Mouse (Mus musculus) heart, embryonic 14.5 days (tissue): ENCODE data around the gene Ryr3. TPM values are rescaled to one million over a fixed set of nuclear protein-coding genes. Genes with fewer than 3 reads are reported as not detected.

Source experiments
- ATAC-seq: fragments of 200-750 bp; cut with Nextera tagmentation; 2 replicates; pipeline ENCODE4 v1.8.0; 2017; ENCODE audit warnings: low read depth, moderate TSS enrichment; ENCODE audit not compliant: insufficient number of reproducible peaks, insufficient read depth, low FRiP score
- H3K27ac ChIP-seq, 2 experiments: fragments of 200-500 bp in 1 of 2; fragments of 300-500 bp in 1 of 2; sonication (generic) in 1 of 2; replicated peaks in 1 of 2; 2 replicates each; pipeline ENCODE4 v1.5.1; 2012 to 2014; ENCODE audit warnings: low read depth in 2 of 2, low read length in 2 of 2, control low read depth in 1 of 2, mild to moderate bottlenecking in 1 of 2, mixed read lengths in 1 of 2; ENCODE audit not compliant: control insufficient read depth in 1 of 2, insufficient read depth in 1 of 2
- H3K27me3 ChIP-seq: fragments of 300-500 bp; sonication (generic); 2 replicates; pipeline ENCODE4 v1.6.1; 2014; ENCODE audit warnings: mild to moderate bottlenecking, low read length, control low read depth; ENCODE audit not compliant: control insufficient read depth, insufficient read depth
- H3K36me3 ChIP-seq: fragments of 300-500 bp; sonication (generic); 2 replicates; pipeline ENCODE4 v1.6.1; 2014; ENCODE audit warnings: mild to moderate bottlenecking, control low read depth, low read length, mixed read lengths; ENCODE audit not compliant: control insufficient read depth, insufficient read depth
- H3K4me1 ChIP-seq, 2 experiments: fragments of 200-500 bp in 1 of 2; fragments of 300-500 bp in 1 of 2; sonication (generic) in 1 of 2; 2 replicates each; pipeline ENCODE4 v1.6.1; 2012 to 2014; ENCODE audit warnings: low read length in 2 of 2, control low read depth in 1 of 2, mixed read lengths in 1 of 2; ENCODE audit not compliant: control insufficient read depth in 2 of 2, insufficient read depth in 2 of 2
- H3K4me2 ChIP-seq: fragments of 300-500 bp; sonication (generic); 2 replicates; pipeline ENCODE4 v1.6.1; 2014; ENCODE audit warnings: mild to moderate bottlenecking, low read length
- H3K4me3 ChIP-seq, 2 experiments: fragments of 200-500 bp in 1 of 2; fragments of 300-500 bp in 1 of 2; sonication (generic) in 1 of 2; 2 replicates each; pipeline ENCODE4 v1.5.1; 2012 to 2014; ENCODE audit warnings: low read length in 2 of 2, mild to moderate bottlenecking in 2 of 2, control low read depth in 1 of 2, low read depth in 1 of 2, moderate library complexity in 1 of 2; ENCODE audit not compliant: control insufficient read depth in 1 of 2, insufficient read depth in 1 of 2
- H3K9ac ChIP-seq: fragments of 300-500 bp; sonication (generic); 2 replicates; pipeline ENCODE4 v1.6.1; 2014; ENCODE audit warnings: mild to moderate bottlenecking, low read length
- H3K9me3 ChIP-seq: fragments of 300-500 bp; sonication (generic); 2 replicates; pipeline ENCODE4 v1.6.1; 2016; ENCODE audit warnings: low read length, control low read depth; ENCODE audit not compliant: control insufficient read depth
- WGBS: fragments of 180-500 bp; shearing (Covaris S2); extraction: QIAGEN DNeasy Blood & Tissue Kit; methylation state at CpG from one replicate; pipeline ENCODE4 v1.1.7; 2014; 5-methylcytosine and 5-hydroxymethylcytosine counted together
- polyA plus RNA-seq: library from polyadenylated mRNA; unstranded; fragments of >200 nt; fragmentation: Nextera tagmentation; extraction: Ambion mirVana; gene quantifications from 2 replicates; pipeline ENCODE4 v1.2.1, GENCODE M21; 2014

The Ryr3 gene
- polyA plus RNA-seq, 1 experiment from 2014 or later = 6.6 TPM

GRCm38 (mm10) chr2:112774762-112775161, 442.1 kb downstream of the Ryr3 start:
- no peak overlapping the region for H3K27ac ChIP-seq
- no peaks in the 10 kb centered on the region for H3K9me3 ChIP-seq
- ATAC-seq = no peak
- no peak overlapping the region for H3K4me3 ChIP-seq
- 22% methylated on average over 6 of the region's 6 CpGs for WGBS
- H3K36me3 ChIP-seq = no peaks in the 10 kb centered on the region
- H3K4me1 ChIP-seq = no peaks in the 10 kb centered on the region
- no peak overlapping the region for H3K9ac ChIP-seq
- H3K27me3 ChIP-seq = no peaks in the 10 kb centered on the region
- H3K4me2 ChIP-seq = no peak overlapping the region

- no peaks in the 10 kb centered on the region for H3K4me1 ChIP-seq
- no peaks in the 10 kb centered on the region for H3K9me3 ChIP-seq
- H3K27me3 ChIP-seq = no peaks in the 10 kb centered on the region
- H3K27ac ChIP-seq = no peak overlapping the region
- no peaks in the 10 kb centered on the region for H3K36me3 ChIP-seq
- no peak overlapping the region for H3K9ac ChIP-seq
- no peak overlapping the region for H3K4me3 ChIP-seq
- no peak overlapping the region for H3K4me2 ChIP-seq
- WGBS = 73% methylated on average over 5 of the region's 5 CpGs
- no peak for ATAC-seq
Observed at GRCm38 (mm10) chr2:112767665-112768064, 449.2 kb downstream of the Ryr3 start.

- H3K36me3 ChIP-seq = no peaks in the 10 kb centered on the region
- no peaks in the 10 kb centered on the region for H3K4me1 ChIP-seq
- H3K9ac ChIP-seq = no peak overlapping the region
- H3K27ac ChIP-seq = no peak overlapping the region
- no peaks in the 10 kb centered on the region for H3K27me3 ChIP-seq
- 53% methylated on average over 5 of the region's 5 CpGs for WGBS
- H3K4me3 ChIP-seq = no peak overlapping the region
- no peak overlapping the region for H3K4me2 ChIP-seq
- no peak for ATAC-seq
- H3K9me3 ChIP-seq = no peaks in the 10 kb centered on the region
Observed at GRCm38 (mm10) chr2:112765046-112765445, 451.9 kb downstream of the Ryr3 start.

- Histone ChIP-seq H3K36me3 (no peaks in the 10 kb centered on the region), H3K4me1 (no peaks in the 10 kb centered on the region), H3K9me3 (no peaks in the 10 kb centered on the region), H3K27ac (no peak overlapping the region), H3K27me3 (no peaks in the 10 kb centered on the region), H3K4me3 (no peak overlapping the region), H3K9ac (no peak overlapping the region), H3K4me2 (no peak overlapping the region)
- WGBS = 56% methylated on average over 5 of the region's 5 CpGs
- no peak for ATAC-seq
Observed at GRCm38 (mm10) chr2:112764274-112764673, 452.6 kb downstream of the Ryr3 start.

GRCm38 (mm10) chr2:112762006-112762405, 454.9 kb downstream of the Ryr3 start:
- Histone ChIP-seq H3K4me1 (no peaks in the 10 kb centered on the region), H3K9ac (no peak overlapping the region), H3K36me3 (no peaks in the 10 kb centered on the region), H3K27ac (no peak overlapping the region), H3K4me3 (no peak overlapping the region), H3K9me3 (no peaks in the 10 kb centered on the region), H3K4me2 (no peak overlapping the region), H3K27me3 (no peaks in the 10 kb centered on the region)
- WGBS = 53% methylated on average over 2 of the region's 2 CpGs
- ATAC-seq = no peak

GRCm38 (mm10) chr2:112761196-112761913, 455.5 kb downstream of the Ryr3 start:
- no peak overlapping the region for H3K4me2 ChIP-seq
- WGBS = 78% methylated on average over 6 of the region's 6 CpGs
- H3K36me3 ChIP-seq = no peaks in the 10 kb centered on the region
- ATAC-seq = no peak
- no peaks in the 10 kb centered on the region for H3K4me1 ChIP-seq
- no peak overlapping the region for H3K4me3 ChIP-seq
- H3K9me3 ChIP-seq = no peaks in the 10 kb centered on the region
- H3K27ac ChIP-seq = no peak overlapping the region
- no peaks in the 10 kb centered on the region for H3K27me3 ChIP-seq
- H3K9ac ChIP-seq = no peak overlapping the region

- 68% methylated on average over 4 of the region's 4 CpGs for WGBS
- no peak for ATAC-seq
- H3K9me3 ChIP-seq = no peaks in the 10 kb centered on the region
Observed at GRCm38 (mm10) chr2:112760692-112761091, 456.2 kb downstream of the Ryr3 start.

GRCm38 (mm10) chr2:112759678-112760077, 457.2 kb downstream of the Ryr3 start:
- Histone ChIP-seq H3K9me3 (no peaks in the 10 kb centered on the region), H3K4me2 (no peak overlapping the region), H3K27ac (no peak overlapping the region), H3K4me3 (no peak overlapping the region), H3K9ac (no peak overlapping the region), H3K36me3 (no peaks in the 10 kb centered on the region), H3K4me1 (no peaks in the 10 kb centered on the region), H3K27me3 (no peaks in the 10 kb centered on the region)
- whole genome bisulfite sequencing = 62% methylated on average over 5 of the region's 5 CpGs
- ATAC-seq = no peak

More at GRCm38 (mm10) chr2:112760692-112761091, 456.2 kb downstream of the Ryr3 start:
- no peak overlapping the region for H3K27ac ChIP-seq
- no peak overlapping the region for H3K4me2 ChIP-seq
- H3K27me3 ChIP-seq = no peaks in the 10 kb centered on the region
- H3K9ac ChIP-seq = no peak overlapping the region
- no peak overlapping the region for H3K4me3 ChIP-seq
- no peaks in the 10 kb centered on the region for H3K4me1 ChIP-seq
- no peaks in the 10 kb centered on the region for H3K36me3 ChIP-seq
